Mouse (Mus musculus): ENCODE results near the gene Ets2. TPM values are rescaled to one million over a fixed set of nuclear protein-coding genes. Genes with fewer than 3 reads are reported as not detected.

The Ets2 gene
- total RNA-seq (2023) = 434 to 472 TPM (median 440 TPM) in 4 replicates

DNA sequence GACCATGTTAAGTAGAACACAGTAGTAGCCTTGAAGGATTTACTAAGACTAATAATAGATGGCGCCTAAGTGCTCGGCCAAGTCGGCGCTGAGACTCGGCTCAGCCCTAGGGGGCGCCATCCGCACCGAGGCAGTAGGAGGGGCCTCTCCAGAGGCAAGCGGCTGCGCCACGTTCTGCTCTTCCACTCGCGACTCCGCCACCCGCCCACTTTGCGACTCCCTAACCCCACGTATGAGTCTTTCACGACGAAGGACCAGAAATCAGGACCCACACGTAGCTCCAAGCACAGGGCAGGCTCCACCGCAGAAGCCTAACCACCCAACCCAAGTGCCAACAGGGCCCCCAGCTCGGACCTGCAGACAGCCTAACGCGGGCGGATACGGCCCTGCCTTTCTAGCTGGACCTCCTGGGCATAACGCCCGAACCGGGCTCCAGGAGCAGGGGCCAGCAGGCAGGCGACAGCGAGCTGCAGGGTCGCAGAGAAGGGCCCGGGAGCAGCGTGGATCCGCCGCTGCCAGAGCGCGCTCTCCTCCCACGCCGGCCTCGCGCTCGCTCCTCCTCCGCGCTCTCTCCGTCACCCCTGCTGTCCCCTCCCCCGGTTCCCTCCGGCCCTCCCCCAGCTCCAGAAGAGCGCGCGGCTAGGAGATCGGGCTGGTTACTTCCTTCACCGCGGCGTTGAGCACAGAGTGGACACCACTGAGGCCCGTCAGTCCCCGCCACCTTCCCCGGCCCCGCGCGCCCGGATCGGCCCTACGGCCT lies at the start of gene Ets2:
Ets2 (plus strand) TSS at position 274 of the 760 bp plus-strand sequence.

Other genes with a start within 250 kb of the Ets2 start
- gene Erg, start 115.5 kb upstream of the Ets2 start, total RNA-seq (2023) = 0.18 to 0.19 TPM in 2 of 4 replicates, not detected in the others

All from B cell, adult 62 days (primary cell).